Mouse (Mus musculus): ENCODE measurements at regions not wholly inside any gene's neighbourhood (a gene's known extent, or its start where the extent isn't known, plus 50 kb on each side); places are given as distances from the start of the nearest gene placed in this dataset.

DNA sequence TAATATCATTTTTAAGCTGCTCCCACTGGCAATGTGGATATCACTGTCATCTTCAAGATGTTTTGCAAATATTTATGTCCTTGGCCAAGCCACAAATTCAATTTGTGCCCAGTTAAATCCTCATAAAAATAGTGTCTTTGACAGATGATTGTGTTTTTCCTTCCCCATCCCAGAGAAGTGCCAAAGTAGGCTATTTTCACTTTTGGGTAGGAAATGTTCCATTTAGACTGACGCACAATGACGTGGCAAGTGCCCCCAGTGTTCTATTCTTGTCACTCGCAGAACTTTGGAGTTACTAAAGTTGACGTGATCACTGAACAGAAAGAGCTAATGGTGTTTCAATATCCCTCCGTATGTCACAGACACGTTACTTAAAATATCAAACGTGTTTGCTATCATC lies 710.5 kb upstream of the Sox9 start:
- Histone ChIP-seq H3ac (ENCODE audit: control insufficient read depth, insufficient read length) (no peak overlapping the region), H3K4me2 (ENCODE audit: low read depth) (peak overlapping the region; percentile 64), H3K4me3 (no peak overlapping the region), H3K27me3 (ENCODE audit: control insufficient read depth, insufficient read depth, insufficient read length) (no peaks in the 10 kb centered on the region), H3K36me3 (ENCODE audit: control insufficient read depth, insufficient read depth) (no peaks in the 10 kb centered on the region), H3K79me2 (ENCODE audit: control insufficient read depth, insufficient read depth) (no peaks in the 10 kb centered on the region)
- TF ChIP-seq MYOD1 (IDR thresholded peaks at IDR 0.05; ENCODE audit: control insufficient read depth in 1 of 3, insufficient read length in 2 of 3, low read depth in 2 of 3) (no peak), REST (IDR thresholded peaks at IDR 0.05; ENCODE audit: insufficient read depth, insufficient read length) (no peak)

DNA sequence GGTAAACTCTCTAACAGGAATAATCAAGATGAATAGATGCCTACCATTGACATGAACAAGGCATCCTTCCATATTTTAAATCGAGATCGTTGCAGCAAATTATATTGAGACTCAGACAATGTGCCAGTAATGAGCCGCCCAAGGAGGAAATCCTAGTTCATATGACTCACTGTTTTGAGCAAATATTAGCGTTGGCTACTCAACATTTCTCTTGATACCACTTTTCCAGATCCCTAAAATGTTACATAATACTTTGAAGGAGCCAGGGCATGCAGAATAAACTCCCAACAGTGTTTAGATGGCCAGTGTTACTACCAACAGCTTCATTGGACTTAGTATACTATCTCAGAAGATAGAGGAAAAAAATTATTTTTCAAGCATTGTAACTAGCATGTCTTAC lies 700.6 kb upstream of the Sox9 start:
- Histone ChIP-seq H3K4me2 (ENCODE audit: low read depth) (no peak overlapping the region), H3K79me2 (ENCODE audit: control insufficient read depth, insufficient read depth) (no peaks in the 10 kb centered on the region), H3ac (ENCODE audit: control insufficient read depth, insufficient read length) (no peak overlapping the region), H3K4me3 (no peak overlapping the region), H3K27me3 (ENCODE audit: control insufficient read depth, insufficient read depth, insufficient read length) (no peaks in the 10 kb centered on the region), H3K36me3 (ENCODE audit: control insufficient read depth, insufficient read depth) (no peaks in the 10 kb centered on the region)
- TF ChIP-seq CEBPB (IDR thresholded peaks at IDR 0.05; ENCODE audit: insufficient read depth, poor library complexity, severe bottlenecking) (no peak), POLR2AphosphoS2 (IDR thresholded peaks at IDR 0.05; ENCODE audit: insufficient read length, low read depth) (no peak), USF1 (IDR thresholded peaks at IDR 0.05; ENCODE audit: low read depth) (no peak), MYOD1 (IDR thresholded peaks at IDR 0.05; ENCODE audit: control insufficient read depth in 1 of 3, insufficient read length in 2 of 3, low read depth in 2 of 3) (no peak), MYOG (IDR thresholded peaks at IDR 0.05; ENCODE audit: control insufficient read depth in 1 of 3, insufficient read depth in 1 of 3, insufficient read length in 2 of 3, low read depth in 2 of 3) (no peak)

DNA sequence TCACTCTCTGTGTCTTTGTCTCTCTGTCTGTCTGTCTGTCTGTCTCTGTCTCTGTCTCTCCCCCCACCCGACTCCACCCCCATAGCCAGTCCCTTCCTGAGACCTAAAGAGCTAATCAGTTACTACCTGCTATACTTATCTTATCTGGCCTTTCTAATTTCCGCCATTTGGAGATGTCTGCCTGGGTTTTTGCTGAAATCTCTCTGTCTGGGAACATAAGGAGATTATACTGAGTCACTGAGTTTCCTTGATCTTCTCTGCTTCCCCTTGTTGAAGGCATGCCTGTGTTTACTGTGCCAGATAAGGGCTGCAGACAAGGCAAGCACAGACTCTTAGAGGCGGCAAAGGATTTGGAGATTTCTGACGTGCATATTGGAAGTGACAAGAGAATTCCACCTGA lies 699.0 kb upstream of the Sox9 start:
- Histone ChIP-seq H3K79me2 (ENCODE audit: control insufficient read depth, insufficient read depth) (no peaks in the 10 kb centered on the region), H3K36me3 (ENCODE audit: control insufficient read depth, insufficient read depth) (no peaks in the 10 kb centered on the region), H3K4me3 (no peak overlapping the region), H3K4me2 (ENCODE audit: low read depth) (peak overlapping the region; percentile 74), H3K27me3 (ENCODE audit: control insufficient read depth, insufficient read depth, insufficient read length) (no peaks in the 10 kb centered on the region), H3ac (ENCODE audit: control insufficient read depth, insufficient read length) (no peak overlapping the region)
- TF ChIP-seq POLR2A (IDR thresholded peaks at IDR 0.05; ENCODE audit: insufficient read length, low read depth) (no peak), MYOD1 (IDR thresholded peaks at IDR 0.05; ENCODE audit: control insufficient read depth in 1 of 3, insufficient read length in 2 of 3, low read depth in 2 of 3) (no peak), USF1 (IDR thresholded peaks at IDR 0.05; ENCODE audit: low read depth) (no peak), SRF (IDR thresholded peaks at IDR 0.05; ENCODE audit: control insufficient read depth, insufficient read length, low read depth) (no peak), MAX (IDR thresholded peaks at IDR 0.05; ENCODE audit: low read depth) (no peak), TCF3 (IDR thresholded peaks at IDR 0.05; ENCODE audit: insufficient read length, low read depth) (no peak), E2F4 (IDR thresholded peaks at IDR 0.05; ENCODE audit: insufficient read depth) (no peak), MYOG (IDR thresholded peaks at IDR 0.05; ENCODE audit: control insufficient read depth in 1 of 3, insufficient read depth in 1 of 3, insufficient read length in 2 of 3, low read depth in 2 of 3) (no peak)

DNA sequence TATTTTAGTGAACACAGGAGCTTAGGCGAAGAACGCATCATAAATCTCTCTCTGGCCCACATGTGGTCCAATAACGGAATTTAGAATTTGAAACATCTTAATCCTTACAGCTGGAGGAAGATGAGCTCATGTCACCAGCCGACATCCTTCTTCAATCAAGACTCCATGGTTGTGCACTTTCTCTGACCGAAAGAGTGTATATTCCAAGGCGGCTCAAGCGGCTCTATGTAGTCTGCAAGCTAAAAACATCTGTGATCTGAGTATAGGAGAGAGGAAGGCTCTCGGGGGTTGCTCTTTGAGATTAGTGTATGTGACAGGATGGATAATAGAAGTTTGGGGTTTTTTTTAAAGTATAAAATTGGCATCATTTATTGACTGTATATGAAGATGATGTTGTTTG lies 689.9 kb upstream of the Sox9 start:
- H3K36me3 ChIP-seq (ENCODE audit: control insufficient read depth, insufficient read depth): no peaks in the 10 kb centered on the region

DNA sequence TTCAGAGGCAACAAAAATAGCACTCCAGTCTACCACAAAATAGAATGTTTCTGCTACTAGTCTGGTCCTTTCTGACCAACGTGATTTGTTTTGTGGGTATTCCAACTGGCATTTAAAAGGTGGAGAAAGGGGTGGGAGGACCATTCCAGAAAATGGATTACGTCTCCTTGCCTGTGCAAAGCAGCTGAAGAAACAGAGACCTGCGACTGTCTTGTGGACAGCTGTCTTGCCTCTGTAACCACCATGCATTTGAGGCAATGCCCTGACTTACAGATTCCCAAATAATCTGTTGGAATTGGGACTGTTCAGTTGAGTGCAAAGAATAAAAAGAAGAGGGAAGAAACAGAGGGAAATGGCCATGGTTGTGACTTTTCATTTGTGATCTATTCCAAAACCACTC lies 687.0 kb upstream of the Sox9 start:
- Histone ChIP-seq H3K4me2 (ENCODE audit: low read depth) (peak overlapping the region; percentile 31), H3K27me3 (ENCODE audit: control insufficient read depth, insufficient read depth, insufficient read length) (no peaks in the 10 kb centered on the region), H3K4me3 (no peak overlapping the region), H3ac (ENCODE audit: control insufficient read depth, insufficient read length) (no peak overlapping the region), H3K79me2 (ENCODE audit: control insufficient read depth, insufficient read depth) (no peaks in the 10 kb centered on the region), H3K36me3 (ENCODE audit: control insufficient read depth, insufficient read depth) (no peaks in the 10 kb centered on the region)
- TF ChIP-seq TCF3 (IDR thresholded peaks at IDR 0.05; ENCODE audit: insufficient read length, low read depth) (peak; percentile 62), REST (IDR thresholded peaks at IDR 0.05; ENCODE audit: insufficient read depth, insufficient read length) (no peak), POLR2A (IDR thresholded peaks at IDR 0.05; ENCODE audit: insufficient read length, low read depth) (no peak), TCF12 (IDR thresholded peaks at IDR 0.05; ENCODE audit: insufficient read depth, poor library complexity, severe bottlenecking) (peak; percentile 91), MYOG (IDR thresholded peaks at IDR 0.05; ENCODE audit: control insufficient read depth in 1 of 3, insufficient read depth in 1 of 3, insufficient read length in 2 of 3, low read depth in 2 of 3) (peak in 2 of 3 experiments; percentile 89 to 94), USF1 (IDR thresholded peaks at IDR 0.05; ENCODE audit: low read depth) (no peak), CEBPB (IDR thresholded peaks at IDR 0.05; ENCODE audit: insufficient read depth, poor library complexity, severe bottlenecking) (no peak), SRF (IDR thresholded peaks at IDR 0.05; ENCODE audit: control insufficient read depth, insufficient read length, low read depth) (no peak), E2F4 (IDR thresholded peaks at IDR 0.05; ENCODE audit: insufficient read depth) (no peak), MYOD1 (IDR thresholded peaks at IDR 0.05; ENCODE audit: control insufficient read depth in 1 of 3, insufficient read length in 2 of 3, low read depth in 2 of 3) (peak; percentile 88 to 97 (median 96)), MAX (IDR thresholded peaks at IDR 0.05; ENCODE audit: low read depth) (no peak), POLR2AphosphoS2 (IDR thresholded peaks at IDR 0.05; ENCODE audit: insufficient read length, low read depth) (no peak)

More for the DNA sequence above, 689.9 kb upstream of the Sox9 start:
- Histone ChIP-seq H3K27me3 (ENCODE audit: control insufficient read depth, insufficient read depth, insufficient read length) (no peaks in the 10 kb centered on the region), H3ac (ENCODE audit: control insufficient read depth, insufficient read length) (no peak overlapping the region), H3K4me2 (ENCODE audit: low read depth) (no peak overlapping the region), H3K79me2 (ENCODE audit: control insufficient read depth, insufficient read depth) (no peaks in the 10 kb centered on the region), H3K4me3 (no peak overlapping the region)
- TF ChIP-seq TCF12 (IDR thresholded peaks at IDR 0.05; ENCODE audit: insufficient read depth, poor library complexity, severe bottlenecking): no peak
- TF ChIP-seq POLR2A (IDR thresholded peaks at IDR 0.05; ENCODE audit: insufficient read length, low read depth): no peak

DNA sequence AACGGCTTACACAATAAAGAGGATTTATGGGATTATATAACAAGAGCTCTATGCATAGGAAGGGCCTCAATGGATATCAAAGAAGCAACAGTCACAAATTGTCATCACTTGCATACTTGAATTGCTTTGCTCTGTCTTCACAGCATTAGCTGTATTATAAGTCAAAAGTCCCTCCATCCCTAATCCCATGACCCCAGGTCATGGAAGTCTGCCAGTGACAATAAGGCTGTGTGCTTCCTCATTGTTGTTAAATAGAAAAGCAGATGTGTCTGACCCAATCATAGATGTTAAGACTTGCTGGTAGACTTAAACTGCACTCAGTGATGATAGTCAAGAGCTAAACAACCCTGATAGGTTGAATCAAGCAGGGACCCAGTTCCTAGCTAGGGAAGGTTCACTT lies 683.9 kb upstream of the Sox9 start:
- TF ChIP-seq SRF (IDR thresholded peaks at IDR 0.05; ENCODE audit: control insufficient read depth, insufficient read length, low read depth) (no peak), POLR2AphosphoS2 (IDR thresholded peaks at IDR 0.05; ENCODE audit: insufficient read length, low read depth) (no peak), MYOG (IDR thresholded peaks at IDR 0.05; ENCODE audit: control insufficient read depth in 1 of 3, insufficient read depth in 1 of 3, insufficient read length in 2 of 3, low read depth in 2 of 3) (no peak), E2F4 (IDR thresholded peaks at IDR 0.05; ENCODE audit: insufficient read depth) (no peak), REST (IDR thresholded peaks at IDR 0.05; ENCODE audit: insufficient read depth, insufficient read length) (no peak), USF1 (IDR thresholded peaks at IDR 0.05; ENCODE audit: low read depth) (no peak), TCF3 (IDR thresholded peaks at IDR 0.05; ENCODE audit: insufficient read length, low read depth) (no peak), CEBPB (IDR thresholded peaks at IDR 0.05; ENCODE audit: insufficient read depth, poor library complexity, severe bottlenecking) (no peak), MYOD1 (IDR thresholded peaks at IDR 0.05; ENCODE audit: control insufficient read depth in 1 of 3, insufficient read length in 2 of 3, low read depth in 2 of 3) (no peak), TCF12 (IDR thresholded peaks at IDR 0.05; ENCODE audit: insufficient read depth, poor library complexity, severe bottlenecking) (no peak)
- Histone ChIP-seq H3K79me2 (ENCODE audit: control insufficient read depth, insufficient read depth) (no peaks in the 10 kb centered on the region), H3K36me3 (ENCODE audit: control insufficient read depth, insufficient read depth) (no peaks in the 10 kb centered on the region), H3K27me3 (ENCODE audit: control insufficient read depth, insufficient read depth, insufficient read length) (no peaks in the 10 kb centered on the region), H3ac (ENCODE audit: control insufficient read depth, insufficient read length) (no peak overlapping the region), H3K4me3 (no peak overlapping the region), H3K4me2 (ENCODE audit: low read depth) (no peak overlapping the region)
